Mouse (Mus musculus) adrenal gland, postnatal 10 days (tissue): ENCODE measurements around the gene Srpk1. TPM values are rescaled to one million over a fixed set of nuclear protein-coding genes. Genes with fewer than 3 reads are reported as not detected.
"Not testable (repeated sequence)": the region's sequence is repeated elsewhere in the genome, so short reads cannot be mapped to it uniquely, and the experiment has no call there.

Experiments used
- DNase-seq: peaks from one replicate; pipeline ENCODE4 v3.0.0; 2021; ENCODE audit warnings: mixed read lengths
- microRNA-seq: library from miRNA; unstranded; fragments of <30 nt; microRNA quantifications from one replicate; pipeline ENCODE4 v1.2.0, GENCODE M21; 2021
- total RNA-seq, 2 experiments: library from RNA; stranded (reverse); gene quantifications; 2 replicates each; pipeline ENCODE4 v1.2.3; 2021

Gene Srpk1
- total RNA-seq, 2 experiments from 2014 or later, result 53.2 to 62.8 TPM

DNA sequence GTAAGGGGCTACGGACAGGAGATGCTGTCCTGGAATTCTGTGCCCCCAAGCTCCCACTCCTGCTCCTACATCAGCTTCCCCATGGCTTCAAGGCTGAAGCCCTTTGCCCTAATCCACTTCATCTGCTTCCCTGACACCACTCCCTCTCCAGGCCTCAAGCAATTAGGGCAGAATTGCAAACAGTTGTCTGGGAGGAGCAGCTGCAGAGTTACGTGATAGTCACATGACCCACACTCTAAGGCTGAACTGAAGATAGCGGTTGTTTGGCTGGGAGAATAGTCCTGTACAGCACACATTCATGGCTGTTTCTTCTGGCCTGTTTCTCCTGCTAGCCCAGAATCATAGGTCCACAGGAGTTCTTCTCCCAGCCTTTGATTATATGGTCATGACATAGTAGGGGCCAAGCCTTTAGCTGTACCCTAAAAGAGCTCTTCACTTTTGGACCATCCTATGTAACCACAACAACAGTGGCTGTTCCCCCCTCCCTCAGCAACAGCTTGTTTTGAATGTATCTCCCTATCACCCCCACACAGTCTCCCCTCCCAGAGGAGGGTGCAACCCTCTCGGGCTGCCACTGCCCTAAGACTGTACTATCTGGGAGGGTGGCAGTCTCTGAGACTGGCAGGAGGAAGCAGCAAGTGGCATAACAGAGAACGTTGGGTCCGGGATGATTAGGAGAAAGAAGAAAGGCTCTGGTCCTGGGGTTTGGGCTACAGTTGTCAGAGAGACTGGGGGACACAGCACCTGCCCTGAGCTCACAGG is 65.7 kb downstream of the Srpk1 start:
- DNase-seq, result no peak

DNA sequence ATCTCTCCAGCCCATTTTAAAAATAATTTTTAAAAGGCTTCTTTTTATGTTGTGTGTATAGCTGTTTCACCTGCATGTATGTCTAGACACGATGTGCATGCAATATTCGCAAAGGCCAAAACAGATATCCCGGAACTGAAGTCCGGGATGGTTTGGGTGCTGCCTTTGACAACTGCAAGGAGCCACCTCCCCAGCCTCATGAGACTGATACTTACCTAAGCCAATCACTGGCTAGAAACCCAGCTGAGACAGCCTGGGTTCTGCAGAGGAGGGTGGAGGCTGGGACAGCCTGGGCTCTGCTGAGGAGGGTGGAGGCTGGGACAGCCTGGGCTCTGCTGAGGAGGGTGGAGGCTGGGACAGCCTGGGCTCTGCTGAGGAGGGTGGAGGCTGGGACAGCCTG is 68.5 kb downstream of the Srpk1 start:
- not testable (repeated sequence) for DNase-seq

GRCm38 (mm10) chr17:28553040-28553793 is 69.3 kb downstream of the Srpk1 start:
- DNase-seq, result peak; percentile 82

- DNase-seq, result no peak
These were observed 73.4 kb downstream of the Srpk1 start, which contains the start of gene Clpsl2 for GRCm38 (mm10) chr17:28549111-28549510. Clpsl2 (plus strand) TSS chr17:28549411.

- no peak for DNase-seq
These were observed 74.0 kb downstream of the Srpk1 start for GRCm38 (mm10) chr17:28548550-28548949.

DNA sequence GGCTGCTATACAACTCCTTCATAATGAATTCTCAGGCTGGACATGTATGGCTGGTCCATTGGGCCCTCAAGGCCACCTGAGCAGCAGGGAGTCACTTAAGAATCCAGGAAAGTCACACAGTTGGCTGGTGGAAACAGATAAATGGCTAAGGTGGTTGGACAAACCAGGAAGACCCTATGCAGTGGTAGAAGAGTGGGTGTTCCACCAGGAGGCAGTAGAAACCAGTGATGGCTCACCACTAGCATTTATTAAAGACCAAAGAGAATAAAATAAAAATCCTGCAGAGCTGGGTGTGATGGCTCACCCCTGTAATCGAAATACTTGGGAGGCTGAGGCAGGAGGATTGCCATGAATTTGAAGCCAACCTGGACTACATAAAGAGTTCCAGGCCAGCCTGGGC is 75.6 kb downstream of the Srpk1 start:
- DNase-seq, result peak; percentile 39

DNA sequence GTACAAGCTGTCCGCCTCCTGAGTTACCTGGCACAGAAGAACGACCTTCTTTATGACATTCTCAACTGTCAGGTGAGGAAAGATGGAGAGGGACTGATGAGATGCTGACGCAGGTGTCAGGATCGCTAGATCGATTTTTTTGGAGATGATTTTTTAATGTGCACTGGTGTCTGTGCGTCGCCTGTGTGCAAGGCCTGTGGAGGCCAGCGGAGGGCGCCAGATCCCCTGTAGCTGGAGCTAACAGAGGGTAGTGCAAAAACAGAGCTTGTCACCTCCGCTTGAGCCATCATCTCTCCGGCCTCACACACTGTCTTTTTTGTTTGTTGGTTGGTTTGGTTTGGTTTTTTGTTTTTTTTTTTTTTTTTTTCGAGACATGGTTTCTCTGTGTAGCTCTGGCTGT is 84.6 kb downstream of the Srpk1 start:
- no peak for DNase-seq

Small RNAs within 50 kb of the gene (microRNA-seq; reads per million reads assigned to microRNA genes)
- not detected for gene Mir6969

Other genes with a start within 250 kb of the Srpk1 start
- 10 to 100 TPM; 55.4 to 95.1 TPM for gene Fkbp5, start 105.2 kb downstream of the Srpk1 start, total RNA-seq
- not detected for gene Armc12, start 91.9 kb downstream of the Srpk1 start, total RNA-seq
- not detected for gene Clpsl2, start 73.3 kb downstream of the Srpk1 start, total RNA-seq
- gene Clps, start 61.9 kb downstream of the Srpk1 start, total RNA-seq, result not detected
- gene Lhfpl5, start 47.1 kb downstream of the Srpk1 start, total RNA-seq, result 1 to 10 TPM; 1.5 to 1.7 TPM
- 1 to 10 TPM; 1.4 to 4.7 TPM for gene Slc26a8, start 67.5 kb upstream of the Srpk1 start, total RNA-seq
- gene Mapk14, start 68.6 kb upstream of the Srpk1 start, total RNA-seq, result 10 to 100 TPM; 63.6 to 74.4 TPM
- 1 to 10 TPM in 1 of 2 experiments, under 1 TPM in 1; 0.78 to 1.7 TPM for gene AC170998.1, start 103.4 kb upstream of the Srpk1 start, total RNA-seq
- gene Mapk13, start 146.6 kb upstream of the Srpk1 start, total RNA-seq, result 10 to 100 TPM; 34.6 to 35.5 TPM
- 10 to 100 TPM; 56.2 to 62.8 TPM for gene Brpf3, start 178.4 kb upstream of the Srpk1 start, total RNA-seq
- not detected for gene Pnpla1, start 235.7 kb upstream of the Srpk1 start, total RNA-seq